Mouse (Mus musculus): ENCODE measurements around the gene Fbxo21. TPM values are rescaled to one million over a fixed set of nuclear protein-coding genes. Genes with fewer than 3 reads are reported as not detected.

The Fbxo21 gene
- polyA plus RNA-seq, 1 experiment from 2014 or later = 51.6 TPM

GRCm38 (mm10) chr5:117977501-117978158 is 1.1 kb downstream of the Fbxo21 start:
- Histone ChIP-seq H3K27me3 (ENCODE audit: insufficient read depth, low read length) (no peaks in the 10 kb centered on the region), H3K4me2 (ENCODE audit: low read length) (peak overlapping the region; percentile 88), H3K9ac (ENCODE audit: low read depth, low read length) (peak overlapping the region; percentile 94), H3K4me3 (replicated peaks; ENCODE audit: low read depth, low read length) (peak overlapping the region; percentile 97), H3K9me3 (replicated peaks; ENCODE audit: low read length) (no peaks in the 10 kb centered on the region), H3K36me3 (ENCODE audit: insufficient read depth, low read length) (peaks cover 19% of the 10 kb centered on the region; the same call in 1 of the 2 replicates), H3K4me1 (replicated peaks; ENCODE audit: insufficient read depth, low read length) (peaks cover 6% of the 10 kb centered on the region; the same call in 1 of the 2 replicates), H3K27ac (peak overlapping the region; percentile 85; the same call in 1 of the 2 replicates)
- TF ChIP-seq CTCF (IDR thresholded peaks at IDR 0.05; ENCODE audit: low read depth) = no peak
- 7% methylated on average over 30 of the region's 30 CpGs for WGBS
- DNase-seq (ENCODE audit: low spot score) (peak; percentile 32), ATAC-seq (replicated peaks; ENCODE audit: low FRiP score, low read depth) (no peak)

GRCm38 (mm10) chr5:117978159-117978697 is 1.7 kb downstream of the Fbxo21 start:
- Histone ChIP-seq H3K27ac (peak overlapping the region; percentile 27; the same call in 1 of the 2 replicates), H3K36me3 (ENCODE audit: insufficient read depth, low read length) (peaks cover 25% of the 10 kb centered on the region; the same call in 1 of the 2 replicates), H3K9ac (ENCODE audit: low read depth, low read length) (0 out of 2 replicates have a peak overlapping the region, but pooled peaks have one; percentile 94), H3K9me3 (replicated peaks; ENCODE audit: low read length) (no peaks in the 10 kb centered on the region), H3K4me3 (replicated peaks; ENCODE audit: low read depth, low read length) (peak overlapping the region; percentile 97; the same call in 1 of the 2 replicates), H3K27me3 (ENCODE audit: insufficient read depth, low read length) (no peaks in the 10 kb centered on the region), H3K4me2 (ENCODE audit: low read length) (peak overlapping the region; percentile 88), H3K4me1 (replicated peaks; ENCODE audit: insufficient read depth, low read length) (peaks cover 6% of the 10 kb centered on the region; the same call in 1 of the 2 replicates)
- TF ChIP-seq CTCF (IDR thresholded peaks at IDR 0.05; ENCODE audit: low read depth) = no peak
- DNase-seq (ENCODE audit: low spot score) = no peak
- no peak for ATAC-seq (replicated peaks; ENCODE audit: low FRiP score, low read depth)
- WGBS = 50% methylated on average over 17 of the region's 17 CpGs

- 0 out of 2 replicates have a peak overlapping the region, but pooled peaks have one; percentile 13 for H3K27ac ChIP-seq
- no peak overlapping the region for H3K4me2 ChIP-seq (ENCODE audit: low read length)
- TF ChIP-seq CTCF (IDR thresholded peaks at IDR 0.05; ENCODE audit: low read depth) = no peak
- DNase-seq (ENCODE audit: low spot score) = no peak
- ATAC-seq (replicated peaks; ENCODE audit: low FRiP score, low read depth) = peak; percentile 33; the same call in 1 of the 2 replicates
- peaks cover 6% of the 10 kb centered on the region; the same call in 1 of the 2 replicates for H3K4me1 ChIP-seq (replicated peaks; ENCODE audit: insufficient read depth, low read length)
- 58% methylated on average over 5 of the region's 5 CpGs for WGBS
- H3K4me3 ChIP-seq (replicated peaks; ENCODE audit: low read depth, low read length) = no peak overlapping the region
- peaks cover 31% of the 10 kb centered on the region; the same call in 1 of the 2 replicates for H3K36me3 ChIP-seq (ENCODE audit: insufficient read depth, low read length)
- no peaks in the 10 kb centered on the region for H3K9me3 ChIP-seq (replicated peaks; ENCODE audit: low read length)
- no peaks in the 10 kb centered on the region for H3K27me3 ChIP-seq (ENCODE audit: insufficient read depth, low read length)
- no peak overlapping the region for H3K9ac ChIP-seq (ENCODE audit: low read depth, low read length)
These were observed 2.6 kb downstream of the Fbxo21 start for GRCm38 (mm10) chr5:117979082-117979481.

GRCm38 (mm10) chr5:117980921-117981320 is 4.4 kb downstream of the Fbxo21 start:
- 85% methylated on average over 8 of the region's 8 CpGs for WGBS
- no peak overlapping the region for H3K27ac ChIP-seq
- H3K9ac ChIP-seq (ENCODE audit: low read depth, low read length) = no peak overlapping the region
- no peaks in the 10 kb centered on the region for H3K27me3 ChIP-seq (ENCODE audit: insufficient read depth, low read length)
- H3K9me3 ChIP-seq (replicated peaks; ENCODE audit: low read length) = no peaks in the 10 kb centered on the region
- TF ChIP-seq CTCF (IDR thresholded peaks at IDR 0.05; ENCODE audit: low read depth) = no peak
- DNase-seq (ENCODE audit: low spot score) (no peak), ATAC-seq (replicated peaks; ENCODE audit: low FRiP score, low read depth) (no peak)
- H3K4me3 ChIP-seq (replicated peaks; ENCODE audit: low read depth, low read length) = no peak overlapping the region
- H3K4me1 ChIP-seq (replicated peaks; ENCODE audit: insufficient read depth, low read length) = peaks cover 6% of the 10 kb centered on the region; the same call in 1 of the 2 replicates
- H3K4me2 ChIP-seq (ENCODE audit: low read length) = no peak overlapping the region
- H3K36me3 ChIP-seq (ENCODE audit: insufficient read depth, low read length) = peaks cover 34% of the 10 kb centered on the region; the same call in 1 of the 2 replicates

GRCm38 (mm10) chr5:117981943-117982342 is 5.4 kb downstream of the Fbxo21 start:
- Histone ChIP-seq H3K27ac (no peak overlapping the region), H3K27me3 (ENCODE audit: insufficient read depth, low read length) (no peaks in the 10 kb centered on the region), H3K9me3 (replicated peaks; ENCODE audit: low read length) (no peaks in the 10 kb centered on the region), H3K36me3 (ENCODE audit: insufficient read depth, low read length) (peaks cover 43% of the 10 kb centered on the region; the same call in 1 of the 2 replicates), H3K4me1 (replicated peaks; ENCODE audit: insufficient read depth, low read length) (peaks cover 6% of the 10 kb centered on the region; the same call in 1 of the 2 replicates), H3K4me3 (replicated peaks; ENCODE audit: low read depth, low read length) (no peak overlapping the region), H3K9ac (ENCODE audit: low read depth, low read length) (no peak overlapping the region), H3K4me2 (ENCODE audit: low read length) (no peak overlapping the region)
- WGBS = 79% methylated on average over 5 of the region's 5 CpGs
- TF ChIP-seq CTCF (IDR thresholded peaks at IDR 0.05; ENCODE audit: low read depth) = no peak
- ATAC-seq (replicated peaks; ENCODE audit: low FRiP score, low read depth) = no peak
- no peak for DNase-seq (ENCODE audit: low spot score)

- 46% methylated on average over 4 of the region's 4 CpGs for WGBS
- Histone ChIP-seq H3K27me3 (ENCODE audit: insufficient read depth, low read length) (no peaks in the 10 kb centered on the region), H3K9ac (ENCODE audit: low read depth, low read length) (no peak overlapping the region), H3K4me3 (replicated peaks; ENCODE audit: low read depth, low read length) (no peak overlapping the region), H3K9me3 (replicated peaks; ENCODE audit: low read length) (no peaks in the 10 kb centered on the region), H3K27ac (no peak overlapping the region), H3K4me1 (replicated peaks; ENCODE audit: insufficient read depth, low read length) (no peaks in the 10 kb centered on the region), H3K4me2 (ENCODE audit: low read length) (no peak overlapping the region), H3K36me3 (ENCODE audit: insufficient read depth, low read length) (peaks cover 71% of the 10 kb centered on the region)
- DNase-seq (ENCODE audit: low spot score) = no peak
- TF ChIP-seq CTCF (IDR thresholded peaks at IDR 0.05; ENCODE audit: low read depth) = no peak
- ATAC-seq (replicated peaks; ENCODE audit: low FRiP score, low read depth) = no peak
These were observed 9.8 kb downstream of the Fbxo21 start for GRCm38 (mm10) chr5:117986327-117986726.
